ENCODE assay signal across 18 mouse cellular contexts in the genomic region with DNA sequence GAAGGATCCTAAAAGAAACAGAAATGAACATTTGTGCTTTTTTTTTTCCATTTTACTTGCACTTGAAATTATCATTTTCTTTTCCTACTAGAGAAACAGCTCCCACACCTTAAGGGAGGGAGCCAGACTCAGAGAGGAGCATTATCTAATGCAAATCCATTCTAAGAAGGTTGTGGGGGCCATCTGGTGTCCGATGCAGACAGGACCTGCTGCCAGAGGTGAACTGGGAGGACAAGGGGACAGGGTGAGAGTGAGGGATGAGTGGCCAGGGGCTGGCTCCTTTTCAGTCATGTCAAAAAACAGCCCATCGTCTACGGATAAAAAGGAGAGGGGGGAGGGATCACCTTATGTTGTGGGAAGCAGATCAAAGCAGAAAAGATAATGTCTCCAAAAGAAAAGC.
DNase-seq lines count a peak whose midpoint lies in the region; ATAC-seq and TF ChIP-seq lines count a peak whose summit lies in the region.
"Had no signal": no experiment of that assay in that cellular context is flagged by ENCODE, and none has a peak within 500 bp of the region (broad histone marks: within the 10 kb centered on the region; RNA-seq: fewer than 3 reads in every experiment).

No protein-coding gene starts in this region.

- ATAC-seq in intestine, postnatal 0 days = no peak
- ATAC-seq in intestine, embryonic 16.5 days = no peak
- ATAC-seq in stomach, postnatal 0 days (ENCODE audit: low FRiP score, low TSS enrichment) = no peak

- H3K4me3 ChIP-seq in intestine, postnatal 0 days (ENCODE audit: low read depth, low read length) = no peak overlapping the region
- no peak overlapping the region for H3K4me3 ChIP-seq in intestine, embryonic 16.5 days (ENCODE audit: low read length)
- H3K4me3 ChIP-seq in stomach, postnatal 0 days (ENCODE audit: low read depth, low read length) = no peak overlapping the region
- H3K4me3 ChIP-seq: embryonic facial prominence, embryonic 12.5 days; forebrain, embryonic 10.5 days; limb, embryonic 10.5 days; liver, embryonic 13.5 days; midbrain, embryonic 12.5 days; neural tube, embryonic 13.5 days had no signal

- H3K27me3 ChIP-seq in intestine, postnatal 0 days (replicated peaks; ENCODE audit: control insufficient read depth, insufficient read depth, low read length) = no peaks in the 10 kb centered on the region
- no peaks in the 10 kb centered on the region for H3K27me3 ChIP-seq in intestine, embryonic 16.5 days (replicated peaks; ENCODE audit: control insufficient read depth, insufficient read depth, low read length)
- no peaks in the 10 kb centered on the region for H3K27me3 ChIP-seq in stomach, postnatal 0 days (ENCODE audit: control insufficient read depth, insufficient read depth, low read length)
- H3K27me3 ChIP-seq: embryonic facial prominence, embryonic 12.5 days; liver, embryonic 13.5 days; midbrain, embryonic 12.5 days; neural tube, embryonic 13.5 days had no signal

- TF ChIP-seq EP300 in stomach, postnatal 0 days (optimal IDR thresholded peaks at IDR 0.05) = no peak

- no peak overlapping the region for H3K27ac ChIP-seq in intestine, postnatal 0 days (ENCODE audit: low read depth, low read length)
- H3K27ac ChIP-seq in intestine, embryonic 16.5 days (ENCODE audit: low read length) = no peak overlapping the region
- no peak overlapping the region for H3K27ac ChIP-seq in stomach, postnatal 0 days (replicated peaks)
- H3K27ac ChIP-seq: embryonic facial prominence, embryonic 12.5 days; forebrain, embryonic 10.5 days; limb, embryonic 10.5 days; liver, embryonic 13.5 days; midbrain, embryonic 12.5 days; neural tube, embryonic 13.5 days had no signal

- H3K4me1 ChIP-seq in intestine, postnatal 0 days (replicated peaks; ENCODE audit: control insufficient read depth, insufficient read depth, low read length) = no peaks in the 10 kb centered on the region
- no peaks in the 10 kb centered on the region for H3K4me1 ChIP-seq in intestine, embryonic 16.5 days (ENCODE audit: control insufficient read depth, insufficient read depth, low read length)
- H3K4me1 ChIP-seq in stomach, postnatal 0 days (replicated peaks; ENCODE audit: control insufficient read depth, insufficient read depth) = no peaks in the 10 kb centered on the region
- H3K4me1 ChIP-seq: embryonic facial prominence, embryonic 12.5 days; liver, embryonic 13.5 days; midbrain, embryonic 12.5 days had no signal

- H3K36me3 ChIP-seq in intestine, postnatal 0 days (ENCODE audit: control insufficient read depth, insufficient read depth) = no peaks in the 10 kb centered on the region
- H3K36me3 ChIP-seq in intestine, embryonic 16.5 days (ENCODE audit: control insufficient read depth, insufficient read depth, low read length) = no peaks in the 10 kb centered on the region
- no peaks in the 10 kb centered on the region for H3K36me3 ChIP-seq in stomach, postnatal 0 days (ENCODE audit: control insufficient read depth, insufficient read depth, low read length)
- H3K36me3 ChIP-seq: embryonic facial prominence, embryonic 12.5 days; forebrain, embryonic 10.5 days; limb, embryonic 10.5 days; liver, embryonic 13.5 days; midbrain, embryonic 12.5 days; neural tube, embryonic 13.5 days had no signal

- TF ChIP-seq CTCF in intestine, postnatal 0 days (IDR thresholded peaks at IDR 0.05; ENCODE audit: low read depth) = peak; percentile 52
- TF ChIP-seq CTCF in stomach, postnatal 0 days (IDR thresholded peaks at IDR 0.05; ENCODE audit: low read depth) = peak; percentile 40

- peak; percentile 54 to 57 for DNase-seq in cerebellum, postnatal 14 days
- DNase-seq in cerebellum, adult 11-12 months = no peak
- peak; percentile 15 for DNase-seq in right cerebral cortex, adult 18-20 months
- DNase-seq in right cerebral cortex, postnatal 14 days = no peak
- no peak for DNase-seq in stomach, postnatal 0 days (ENCODE audit: low spot score)
- DNase-seq in urinary bladder, adult 2 months (ENCODE audit: low spot score) = no peak
- DNase-seq: cerebellum, adult 8-10 months; heart, postnatal 36 days; liver, embryonic 13.5 days; thymus, postnatal 14 days had no signal

- WGBS in intestine, postnatal 0 days = 33% methylated on average over 3 of the region's 3 CpGs
- WGBS in intestine, embryonic 16.5 days = 37% methylated on average over 3 of the region's 3 CpGs
- WGBS in stomach, postnatal 0 days = 33% methylated on average over 3 of the region's 3 CpGs

- H3K4me2 ChIP-seq in intestine, postnatal 0 days (replicated peaks; ENCODE audit: low read depth) = no peak overlapping the region
- H3K4me2 ChIP-seq in intestine, embryonic 16.5 days (ENCODE audit: low read depth, low read length) = no peak overlapping the region
- no peak overlapping the region for H3K4me2 ChIP-seq in stomach, postnatal 0 days (replicated peaks; ENCODE audit: low read depth)
- H3K4me2 ChIP-seq: embryonic facial prominence, embryonic 12.5 days; heart, embryonic 11.5 days; liver, embryonic 13.5 days; midbrain, embryonic 12.5 days; neural tube, embryonic 13.5 days had no signal

- H3K9ac ChIP-seq in intestine, postnatal 0 days (ENCODE audit: low read depth, low read length) = no peak overlapping the region
- no peak overlapping the region for H3K9ac ChIP-seq in intestine, embryonic 16.5 days (ENCODE audit: low read depth, low read length)
- H3K9ac ChIP-seq in stomach, postnatal 0 days (ENCODE audit: low read length) = no peak overlapping the region
- H3K9ac ChIP-seq: embryonic facial prominence, embryonic 12.5 days; liver, embryonic 13.5 days; midbrain, embryonic 12.5 days; neural tube, embryonic 13.5 days had no signal

- no peaks in the 10 kb centered on the region for H3K9me3 ChIP-seq in intestine, postnatal 0 days (ENCODE audit: control insufficient read depth)
- H3K9me3 ChIP-seq in intestine, embryonic 16.5 days (ENCODE audit: control insufficient read depth, low read length) = no peaks in the 10 kb centered on the region
- no peaks in the 10 kb centered on the region for H3K9me3 ChIP-seq in stomach, postnatal 0 days (ENCODE audit: control insufficient read depth, low read length)
- H3K9me3 ChIP-seq: embryonic facial prominence, embryonic 12.5 days; forebrain, embryonic 10.5 days; limb, embryonic 10.5 days; liver, embryonic 13.5 days; midbrain, embryonic 12.5 days; neural tube, embryonic 13.5 days had no signal

Comparison
In these comparisons a context has a peak if more than half of its experiments do, and no peak if none do; other contexts are left out.
1. DNase-seq: peak in cerebellum, postnatal 14 days (2 of 2) and right cerebral cortex, adult 18-20 months (single experiment); none in cerebellum, adult 11-12 months (single experiment), right cerebral cortex, postnatal 14 days (single experiment), stomach, postnatal 0 days (single experiment) and urinary bladder, adult 2 months (single experiment).